Mouse (Mus musculus) spleen, adult 18-20 months (tissue): ENCODE measurements around the gene Pdpk1.
"Not testable (repeated sequence)": the region's sequence is repeated elsewhere in the genome, so short reads cannot be mapped to it uniquely, and the experiment has no call there.

Experiments used
- DNase-seq, 2 experiments: peaks; one replicate each; pipeline ENCODE4 v3.0.0; 2022; ENCODE audit warnings: mixed read lengths in 2 of 2

Pdpk1 gene

GRCm38 (mm10) chr17:24162584-24163175, 12.0 kb upstream of the Pdpk1 start:
- no peak for DNase-seq

- DNase-seq, result no peak
Measured at GRCm38 (mm10) chr17:24161466-24161865, 10.7 kb upstream of the Pdpk1 start.

GRCm38 (mm10) chr17:24157526-24157925, 6.8 kb upstream of the Pdpk1 start:
- no peak for DNase-seq

GRCm38 (mm10) chr17:24157121-24157520, 6.4 kb upstream of the Pdpk1 start:
- DNase-seq, result no peak

- DNase-seq, result no peak
Measured at GRCm38 (mm10) chr17:24156394-24156793, 5.7 kb upstream of the Pdpk1 start.

- no peak for DNase-seq
Measured at GRCm38 (mm10) chr17:24155742-24156141, 5.0 kb upstream of the Pdpk1 start.

GRCm38 (mm10) chr17:24154463-24154862, 3.7 kb upstream of the Pdpk1 start:
- DNase-seq, result no peak

GRCm38 (mm10) chr17:24151890-24152563, 1.3 kb upstream of the Pdpk1 start:
- DNase-seq, result peak; percentile 55 to 80

- DNase-seq, result no peak
Measured at GRCm38 (mm10) chr17:24151382-24151781, 658 bp upstream of the Pdpk1 start.

- DNase-seq, result no peak
Measured at GRCm38 (mm10) chr17:24149421-24149820, 1.3 kb downstream of the Pdpk1 start.

GRCm38 (mm10) chr17:24142897-24143296, 7.8 kb downstream of the Pdpk1 start:
- DNase-seq, result no peak

- DNase-seq, result peak; percentile 94 to 95
Measured at GRCm38 (mm10) chr17:24141425-24141920, 9.3 kb downstream of the Pdpk1 start.

GRCm38 (mm10) chr17:24140845-24141424, 9.8 kb downstream of the Pdpk1 start:
- DNase-seq, result peak in 1 of 2 experiments; percentile 17

GRCm38 (mm10) chr17:24139968-24140367, 10.8 kb downstream of the Pdpk1 start:
- no peak for DNase-seq

- no peak for DNase-seq
Measured at GRCm38 (mm10) chr17:24139256-24139655, 11.5 kb downstream of the Pdpk1 start.

GRCm38 (mm10) chr17:24137226-24137880, 13.4 kb downstream of the Pdpk1 start:
- no peak for DNase-seq

- DNase-seq, result no peak
Measured at GRCm38 (mm10) chr17:24134062-24134461, 16.7 kb downstream of the Pdpk1 start.

GRCm38 (mm10) chr17:24132919-24133318, 17.8 kb downstream of the Pdpk1 start:
- not testable (repeated sequence) for DNase-seq

- DNase-seq, result no peak
Measured at GRCm38 (mm10) chr17:24131570-24131969, 19.2 kb downstream of the Pdpk1 start.

- DNase-seq, result not testable (repeated sequence)
Measured at GRCm38 (mm10) chr17:24129246-24129645, 21.5 kb downstream of the Pdpk1 start.

GRCm38 (mm10) chr17:24127592-24127991, 23.1 kb downstream of the Pdpk1 start:
- DNase-seq, result no peak

- no peak for DNase-seq
Measured at GRCm38 (mm10) chr17:24126801-24127200, 23.9 kb downstream of the Pdpk1 start.

GRCm38 (mm10) chr17:24119446-24119845, 31.3 kb downstream of the Pdpk1 start:
- no peak for DNase-seq

- no peak for DNase-seq
Measured at GRCm38 (mm10) chr17:24113031-24113430, 37.7 kb downstream of the Pdpk1 start.
